Mouse (Mus musculus) kidney, postnatal 25 days (tissue): ENCODE results near the gene Zcchc24.

ENCODE experiments used
- DNase-seq, 2 experiments: peaks; one replicate each; pipeline ENCODE4 v3.0.0; 2021; ENCODE audit warnings: mixed read lengths in 2 of 2

Gene Zcchc24

GRCm38 (mm10) chr14:25774100-25774499 lies 5.3 kb upstream of the Zcchc24 start:
- no peak for DNase-seq

DNA sequence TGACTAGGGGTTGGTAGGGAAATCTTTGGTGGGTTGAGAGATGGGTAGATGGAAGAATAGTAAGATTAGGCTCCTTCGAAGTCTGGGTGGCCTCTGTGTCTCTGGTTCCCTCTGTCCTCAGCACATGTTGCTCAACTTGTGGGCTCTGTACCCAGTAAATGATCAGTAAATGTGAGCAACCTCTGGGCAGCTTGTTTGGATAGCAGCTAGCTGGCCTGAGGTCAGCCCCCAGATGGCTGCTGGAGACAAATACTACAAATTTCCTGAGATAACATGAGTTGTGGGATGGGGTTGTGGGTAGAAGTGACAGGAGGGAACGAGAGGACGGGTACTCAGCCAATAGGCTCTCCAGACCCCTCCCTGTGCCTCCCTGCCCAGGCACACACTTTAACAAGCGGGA lies 4.2 kb upstream of the Zcchc24 start:
- no peak for DNase-seq

- DNase-seq, result no peak
Observed at GRCm38 (mm10) chr14:25769626-25770306, 927 bp upstream of the Zcchc24 start.

GRCm38 (mm10) chr14:25768261-25768893 lies 462 bp downstream of the Zcchc24 start:
- DNase-seq, result peak; percentile 28 to 60

GRCm38 (mm10) chr14:25767725-25768203 lies 1.1 kb downstream of the Zcchc24 start:
- DNase-seq, result peak; percentile 43 to 75

DNA sequence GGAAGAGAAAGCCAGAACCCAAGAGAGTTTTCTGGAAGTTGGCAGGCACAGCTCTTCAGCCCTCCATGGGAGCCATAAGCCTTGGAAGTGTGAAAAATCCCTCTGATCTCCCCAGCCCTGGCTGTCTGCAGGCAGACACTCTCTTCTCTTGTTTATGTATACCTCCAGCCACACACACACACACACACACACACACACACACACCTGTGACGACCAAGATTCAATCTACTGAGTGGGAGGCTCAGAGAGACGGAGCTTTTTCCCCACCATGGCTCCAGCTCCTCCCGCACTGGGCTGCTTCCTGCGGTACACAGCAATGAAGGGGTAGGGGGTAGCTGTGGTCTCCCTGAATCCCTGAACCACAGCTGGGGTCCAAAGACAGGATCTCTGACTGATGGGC lies 2.4 kb downstream of the Zcchc24 start:
- DNase-seq, result no peak

DNA sequence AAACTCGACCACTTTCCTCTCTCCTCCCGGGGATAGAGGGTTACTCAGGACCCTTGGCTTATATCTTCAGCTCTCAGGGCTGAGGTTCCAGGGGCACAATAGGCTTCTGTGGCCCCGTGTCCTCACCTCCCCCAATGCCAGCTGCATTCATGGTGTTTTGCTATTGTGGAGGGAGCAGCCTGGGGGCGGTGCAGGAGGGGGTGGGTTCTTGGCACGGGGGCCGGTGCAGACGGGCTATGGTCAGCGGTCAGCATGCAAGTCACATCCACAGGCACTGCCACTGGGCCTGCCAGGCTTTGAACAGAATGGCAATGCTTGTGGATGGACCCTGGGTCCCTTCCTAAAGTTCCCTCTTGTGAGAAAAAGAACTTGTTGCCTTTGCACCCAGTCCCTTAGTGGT lies 2.9 kb downstream of the Zcchc24 start:
- no peak for DNase-seq

DNA sequence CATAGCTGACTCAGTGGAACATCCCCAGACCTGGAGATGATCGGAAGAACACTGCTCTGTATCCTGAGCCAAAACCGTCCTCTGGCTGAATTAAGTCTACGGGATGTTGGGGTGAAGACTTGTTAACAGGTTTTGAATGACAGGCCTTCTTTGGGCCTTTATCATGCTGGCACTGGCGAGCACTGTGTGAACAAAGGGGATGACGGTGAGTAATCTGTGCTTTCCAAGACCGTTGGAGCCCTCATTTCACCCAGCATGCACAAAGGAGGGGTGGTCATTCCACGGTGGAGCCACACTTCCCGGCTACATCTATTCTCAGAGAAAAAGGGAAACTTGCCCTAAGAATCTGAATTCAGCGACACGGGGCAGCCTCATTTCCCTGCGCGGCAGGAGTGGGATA lies 3.7 kb downstream of the Zcchc24 start:
- no peak for DNase-seq

DNA sequence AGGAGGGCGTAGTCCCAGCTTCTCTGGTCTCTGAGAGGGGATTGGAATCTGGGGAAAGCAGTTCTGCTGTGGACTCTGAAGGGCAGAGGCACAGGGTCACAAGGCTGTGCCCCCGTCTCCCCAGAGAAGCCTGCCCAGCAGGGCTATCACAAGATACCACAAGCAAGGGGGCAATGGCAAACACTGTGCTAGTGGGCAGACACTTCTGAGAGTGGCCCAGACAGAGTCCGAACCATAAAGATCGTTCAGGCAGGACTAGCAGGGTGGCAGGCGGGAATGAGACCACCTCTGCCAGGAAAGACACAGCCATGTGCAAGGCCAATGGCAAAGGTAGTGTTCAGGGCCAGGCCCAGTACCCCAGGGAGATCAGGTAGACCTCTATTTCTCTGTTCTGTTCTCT lies 7.7 kb downstream of the Zcchc24 start:
- no peak for DNase-seq

DNA sequence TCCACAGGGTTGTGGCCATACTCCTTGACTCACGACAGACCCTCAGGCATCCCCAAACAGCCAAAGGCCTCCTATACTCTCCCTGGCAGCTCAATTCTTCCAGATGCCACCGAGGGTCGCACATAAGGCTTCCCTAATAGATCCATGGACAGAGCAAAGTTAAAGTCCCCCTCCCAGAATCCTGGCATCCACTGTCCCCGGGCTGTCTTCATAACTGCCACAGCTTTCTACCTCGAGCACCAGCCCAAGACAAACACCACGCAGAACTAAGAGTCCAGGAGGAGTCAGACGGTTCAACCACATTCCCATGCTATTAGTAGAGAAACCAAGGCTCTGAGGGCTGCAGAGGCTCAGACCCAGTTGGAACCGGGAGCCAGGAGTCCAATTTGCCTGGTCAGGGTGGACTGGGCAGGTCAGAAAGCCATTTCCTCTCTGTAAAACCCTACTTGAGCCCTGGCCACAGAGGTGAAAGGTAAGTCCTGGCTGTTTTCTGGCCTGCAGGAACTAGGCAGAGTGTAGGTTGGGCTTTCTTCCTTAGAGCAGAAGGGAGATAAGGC lies 8.8 kb downstream of the Zcchc24 start:
- no peak for DNase-seq

GRCm38 (mm10) chr14:25759551-25759950 lies 9.3 kb downstream of the Zcchc24 start:
- no peak for DNase-seq

- no peak for DNase-seq
Observed at GRCm38 (mm10) chr14:25757917-25758316, 10.9 kb downstream of the Zcchc24 start.

GRCm38 (mm10) chr14:25756385-25756990 lies 12.4 kb downstream of the Zcchc24 start:
- no peak for DNase-seq

DNA sequence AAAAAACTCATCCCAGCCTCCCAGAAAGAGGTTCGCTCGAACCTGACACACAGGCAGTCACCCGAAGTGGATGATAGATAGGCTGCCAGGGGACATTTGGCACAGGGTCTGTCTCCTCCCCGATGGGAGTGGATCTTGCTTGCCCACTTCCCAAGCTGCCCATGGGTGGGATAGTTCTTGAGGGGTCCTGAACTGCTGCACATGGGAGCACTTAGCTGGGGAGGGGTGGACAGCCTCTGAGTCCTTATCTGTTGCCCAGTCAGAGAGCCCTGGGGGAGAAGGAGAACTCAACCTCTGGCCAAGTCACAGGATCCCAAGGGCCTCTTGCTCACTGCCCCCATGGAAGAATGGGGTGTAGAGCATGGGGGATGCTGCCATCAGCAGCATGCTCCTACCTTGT lies 13.3 kb downstream of the Zcchc24 start:
- no peak for DNase-seq

GRCm38 (mm10) chr14:25754531-25755484 lies 14.0 kb downstream of the Zcchc24 start:
- no peak for DNase-seq

DNA sequence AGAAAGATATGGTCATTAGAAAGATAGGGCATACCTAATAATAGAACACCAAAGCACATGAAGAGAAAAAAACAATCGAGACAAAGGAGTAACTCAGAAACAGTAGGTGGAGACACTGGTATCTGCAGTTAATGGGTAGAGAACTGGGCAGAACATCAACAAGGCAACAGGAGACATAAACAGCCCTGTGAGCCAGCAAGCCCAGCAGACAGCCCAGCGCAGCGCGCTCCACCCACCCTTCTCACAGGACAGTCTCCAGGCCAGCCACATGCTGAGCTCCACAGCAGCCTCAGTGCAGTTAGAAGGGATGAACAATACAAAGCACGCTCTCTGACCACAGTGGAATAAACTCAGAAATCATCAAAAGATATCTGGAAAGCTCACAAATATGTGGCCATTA lies 15.8 kb downstream of the Zcchc24 start:
- DNase-seq, result no peak

- DNase-seq, result no peak
Observed at GRCm38 (mm10) chr14:25751067-25751466, 17.8 kb downstream of the Zcchc24 start.

GRCm38 (mm10) chr14:25750448-25751015 lies 18.3 kb downstream of the Zcchc24 start:
- DNase-seq, result no peak

DNA sequence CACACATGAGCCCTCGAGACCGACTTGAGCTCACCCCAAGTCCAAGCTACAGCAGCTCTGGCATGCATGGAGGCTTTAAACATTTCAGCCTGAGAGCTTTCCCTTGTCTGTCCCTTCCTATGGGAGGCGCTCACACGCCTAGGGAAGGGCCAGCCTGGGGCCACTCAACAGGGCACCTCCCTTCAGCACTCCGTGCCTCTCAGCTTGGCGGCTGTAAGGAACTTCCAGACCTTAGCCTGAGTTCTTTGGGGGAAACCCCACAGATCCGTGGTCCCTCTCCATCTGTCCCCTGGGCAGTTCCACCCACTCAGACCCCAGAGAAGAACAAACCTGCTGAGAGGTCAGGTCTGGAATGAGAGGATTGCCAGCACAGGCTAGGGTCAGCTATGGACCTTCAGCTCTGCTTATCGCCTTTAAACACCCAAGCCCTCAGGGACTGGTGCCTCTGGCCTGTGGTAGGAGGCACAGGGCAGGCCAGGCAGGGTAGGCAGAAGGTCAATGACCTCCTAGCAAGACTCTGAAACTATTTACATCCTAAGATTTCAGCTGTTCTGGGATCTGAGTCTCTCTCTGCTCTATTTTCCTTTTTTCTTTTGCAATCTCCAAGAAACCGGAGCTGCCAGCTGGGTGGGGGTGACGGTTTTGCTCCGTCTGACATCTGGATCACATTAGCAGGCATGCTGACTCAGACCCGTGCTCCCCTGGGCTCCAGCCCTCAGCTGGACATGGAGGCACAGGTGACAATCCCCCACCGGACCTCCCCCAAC lies 19.5 kb downstream of the Zcchc24 start:
- DNase-seq, result no peak

- DNase-seq, result no peak
Observed at GRCm38 (mm10) chr14:25747996-25748756, 20.7 kb downstream of the Zcchc24 start.
